Mouse (Mus musculus) gastrocnemius, postnatal 14 days (tissue): ENCODE data around the gene Lrrtm4. TPM values are rescaled to one million over a fixed set of nuclear protein-coding genes. Genes with fewer than 3 reads are reported as not detected.

Source experiments
- DNase-seq: peaks from one replicate; pipeline ENCODE4 v3.0.0; 2021; ENCODE audit warnings: mixed read lengths
- intact Hi-C: fragments of 180-260 bp; cut with DNase I; formaldehyde crosslinking; loops from one replicate; pipeline ENCODE4 v1.15.1; 2025; ENCODE audit warnings: low total_unique reads
- total RNA-seq, 2 experiments: library from RNA; stranded (reverse); gene quantifications; 2 replicates each; pipeline ENCODE4 v1.2.3; 2021

Lrrtm4 gene
- total RNA-seq, 2 experiments from 2014 or later = 0.49 TPM; not detected in 1

- no peak for DNase-seq
- intact Hi-C loops = no loop called here
Observed at GRCm38 (mm10) chr6:80286968-80287367, 268.3 kb downstream of the Lrrtm4 start.

- no peak for DNase-seq
- intact Hi-C loops = no loop called here
Observed at GRCm38 (mm10) chr6:80301871-80302270, 283.2 kb downstream of the Lrrtm4 start.

DNA sequence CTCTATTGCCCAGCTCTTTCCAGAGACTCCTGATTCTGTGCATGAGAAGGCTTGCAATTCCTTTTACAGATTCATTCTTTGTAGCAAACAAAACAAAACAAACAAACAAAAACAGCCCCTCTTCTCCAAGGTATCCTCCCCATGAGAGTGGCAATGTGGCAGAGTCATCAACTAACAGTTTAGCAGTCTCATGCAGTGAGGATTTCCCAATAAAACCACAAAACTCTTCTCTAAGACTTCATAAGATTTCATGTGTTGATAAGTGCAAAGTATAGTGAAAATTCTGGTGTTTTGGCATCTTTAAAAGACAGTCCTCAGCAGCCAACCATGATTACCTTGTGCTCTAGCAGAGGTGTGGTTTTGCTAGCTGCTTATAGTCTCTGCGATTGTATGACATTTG, 284.9 kb downstream of the Lrrtm4 start:
- intact Hi-C loops = no loop called here
- DNase-seq = no peak

DNA sequence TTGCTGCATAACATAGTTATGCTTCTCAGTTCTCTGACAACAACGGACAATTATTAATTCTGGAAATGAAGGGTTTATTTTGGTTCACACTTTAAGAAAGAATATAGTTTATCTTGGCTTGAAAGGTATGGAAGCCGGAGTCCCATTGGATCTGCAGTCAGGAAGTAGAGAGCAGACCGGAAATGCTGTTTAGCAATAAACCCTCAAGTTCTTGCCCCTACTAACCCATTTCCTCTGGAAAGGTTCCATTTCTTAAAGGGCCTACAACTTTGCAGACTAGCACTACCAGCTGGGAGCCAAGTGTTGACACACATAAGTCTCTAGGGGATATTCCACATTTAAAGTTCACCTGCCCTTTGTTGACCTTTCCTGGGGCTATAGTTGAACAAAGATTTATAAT, 309.7 kb downstream of the Lrrtm4 start:
- intact Hi-C loops = no loop called here
- DNase-seq = no peak

DNA sequence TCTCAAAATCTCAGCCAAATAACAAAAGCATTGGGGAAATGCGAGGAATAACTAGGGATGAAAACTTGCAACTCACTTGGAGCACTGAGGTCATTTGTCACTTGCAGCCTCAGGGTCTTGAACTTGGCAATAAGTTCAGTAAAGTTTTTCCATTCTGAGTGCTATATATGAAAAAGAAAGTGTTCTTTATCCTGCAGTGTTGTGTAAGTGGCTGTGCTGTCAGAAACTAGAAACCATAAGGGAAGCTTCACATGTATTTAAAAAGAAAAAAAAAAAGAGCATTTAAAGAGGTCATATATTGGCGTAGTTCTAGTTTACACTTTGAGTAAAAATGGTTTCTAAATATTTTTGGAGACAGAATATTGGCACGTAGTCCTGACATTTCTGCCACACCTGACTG, 313.1 kb downstream of the Lrrtm4 start:
- no peak for DNase-seq
- intact Hi-C loops = no loop called here

- DNase-seq = no peak
- intact Hi-C loops = no loop called here
Observed at GRCm38 (mm10) chr6:80352307-80352706, 333.6 kb downstream of the Lrrtm4 start.

DNA sequence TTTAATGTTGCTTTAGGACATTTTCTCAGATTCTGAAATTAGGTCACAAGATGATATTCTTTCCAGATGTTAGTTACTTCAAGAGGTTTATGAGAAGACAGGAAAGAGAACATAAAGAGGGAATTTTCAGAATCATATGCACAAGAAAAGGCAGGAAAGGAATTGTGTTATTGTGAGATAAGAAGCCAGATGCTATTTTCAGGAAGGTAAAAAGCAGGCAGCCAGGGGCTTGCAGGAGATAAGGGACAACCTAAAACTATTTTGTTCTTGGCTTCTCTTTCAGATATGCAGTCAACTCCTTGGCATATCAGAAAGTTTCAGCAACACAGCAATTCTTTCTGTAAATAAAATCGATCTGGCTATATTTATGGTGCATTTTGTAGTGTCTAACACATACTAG, 338.4 kb downstream of the Lrrtm4 start:
- intact Hi-C loops = no loop called here

DNA sequence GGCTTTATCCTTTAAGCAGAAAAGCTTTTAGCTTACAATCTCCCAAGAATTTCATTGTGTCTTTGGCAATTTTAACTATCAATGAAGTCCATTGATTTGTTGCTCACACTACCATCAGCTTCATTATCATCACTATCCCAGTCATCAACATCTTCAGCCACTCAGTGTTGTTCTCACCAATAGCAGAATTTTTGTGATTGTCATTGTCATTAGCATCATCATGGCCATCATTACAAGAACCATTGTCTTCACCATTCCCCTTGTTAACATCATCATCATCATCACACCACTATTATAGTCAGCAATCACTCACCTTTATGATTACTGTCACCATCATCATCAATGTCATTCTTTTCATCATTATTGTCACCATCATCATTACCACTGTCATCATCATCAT, 344.9 kb downstream of the Lrrtm4 start:
- intact Hi-C loops = no loop called here
- DNase-seq = no peak

More for the DNA sequence above, 338.4 kb downstream of the Lrrtm4 start:
- DNase-seq = no peak

DNA sequence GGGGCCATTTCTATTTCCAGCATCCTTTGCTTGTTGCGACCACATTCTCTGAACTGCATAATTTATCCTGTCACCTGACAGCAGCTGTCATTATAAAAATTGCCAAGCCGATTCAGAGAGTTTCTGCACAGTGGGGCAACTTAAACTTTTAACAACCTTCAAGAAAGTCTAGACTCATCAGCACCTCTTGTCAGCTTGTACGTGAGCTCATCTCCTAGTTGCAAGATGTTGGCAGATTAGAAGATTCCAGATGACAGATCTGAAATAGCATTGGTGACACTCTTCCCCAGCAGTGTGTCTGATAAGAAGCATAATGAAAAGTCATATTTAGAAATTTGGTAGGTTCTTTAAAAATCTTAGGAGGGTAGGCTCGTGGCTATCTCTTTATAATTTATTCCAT, 347.9 kb downstream of the Lrrtm4 start:
- intact Hi-C loops = no loop called here
- no peak for DNase-seq

DNA sequence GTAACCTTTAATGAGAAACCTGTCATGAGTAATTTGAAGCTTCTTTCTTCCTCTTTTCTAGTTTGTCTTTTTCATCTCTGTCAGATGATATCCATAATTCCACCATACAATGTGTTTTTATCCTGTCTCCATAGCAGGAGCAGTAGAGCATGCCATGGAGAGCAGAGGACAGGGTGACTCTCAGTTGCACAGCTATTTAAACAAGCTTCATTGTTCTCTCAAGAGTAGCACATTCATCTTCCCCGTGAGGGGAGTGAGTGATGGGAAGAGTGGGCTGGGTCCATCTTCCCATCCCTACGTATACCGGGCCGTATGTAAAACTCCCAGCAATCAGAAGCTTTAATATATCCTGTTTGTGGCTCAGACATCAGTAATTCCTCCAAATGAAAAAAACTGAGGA, 370.9 kb downstream of the Lrrtm4 start:
- intact Hi-C loops = no loop called here
- no peak for DNase-seq

- intact Hi-C loops = no loop called here
- no peak for DNase-seq
Observed at GRCm38 (mm10) chr6:80406757-80407156, 388.1 kb downstream of the Lrrtm4 start.

GRCm38 (mm10) chr6:80440135-80440534, 421.5 kb downstream of the Lrrtm4 start:
- DNase-seq = no peak
- intact Hi-C loops = no loop called here

DNA sequence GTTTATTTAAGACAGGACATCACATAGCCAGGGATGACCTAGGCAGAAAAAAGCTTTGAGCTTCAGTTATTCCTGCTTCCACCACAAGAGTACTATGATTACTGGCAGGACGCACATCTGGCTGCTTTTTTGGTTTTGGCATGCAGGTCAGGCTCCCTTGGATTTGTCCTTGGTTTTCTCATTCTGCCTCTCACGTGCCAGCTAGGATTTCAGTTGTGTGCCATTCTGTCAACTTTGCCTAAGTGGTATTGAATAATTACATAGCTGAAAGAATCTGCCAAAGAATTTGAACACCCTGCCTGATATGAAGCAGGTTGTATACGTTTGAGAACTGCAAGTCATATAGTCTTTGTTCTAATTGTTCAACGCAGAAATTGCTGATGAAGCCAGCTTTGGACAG, 451.9 kb downstream of the Lrrtm4 start:
- intact Hi-C loops = no loop called here
- no peak for DNase-seq

GRCm38 (mm10) chr6:80476153-80476552, 457.5 kb downstream of the Lrrtm4 start:
- intact Hi-C loops = no loop called here
- no peak for DNase-seq

GRCm38 (mm10) chr6:80545017-80545416, 526.3 kb downstream of the Lrrtm4 start:
- no peak for DNase-seq
- intact Hi-C loops = no loop called here

DNA sequence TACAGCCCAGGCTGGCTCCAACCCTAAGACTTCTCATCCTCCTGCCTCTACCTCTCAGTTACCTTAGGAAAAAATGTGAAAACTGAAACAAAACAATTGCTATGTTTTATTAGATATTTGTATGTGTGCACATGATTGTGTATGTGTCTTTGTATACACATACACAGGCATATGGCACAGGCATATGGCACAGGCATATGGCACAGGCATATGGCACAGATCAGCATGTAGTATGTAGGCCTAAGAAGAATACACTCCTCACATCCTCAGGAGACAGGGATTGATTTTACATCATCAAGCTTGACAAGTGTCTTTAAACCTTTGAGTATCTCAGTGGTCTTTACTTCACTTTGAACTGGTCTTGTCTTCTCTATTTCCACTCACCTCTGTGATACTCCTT, 531.2 kb downstream of the Lrrtm4 start:
- intact Hi-C loops = no loop called here
- no peak for DNase-seq

DNA sequence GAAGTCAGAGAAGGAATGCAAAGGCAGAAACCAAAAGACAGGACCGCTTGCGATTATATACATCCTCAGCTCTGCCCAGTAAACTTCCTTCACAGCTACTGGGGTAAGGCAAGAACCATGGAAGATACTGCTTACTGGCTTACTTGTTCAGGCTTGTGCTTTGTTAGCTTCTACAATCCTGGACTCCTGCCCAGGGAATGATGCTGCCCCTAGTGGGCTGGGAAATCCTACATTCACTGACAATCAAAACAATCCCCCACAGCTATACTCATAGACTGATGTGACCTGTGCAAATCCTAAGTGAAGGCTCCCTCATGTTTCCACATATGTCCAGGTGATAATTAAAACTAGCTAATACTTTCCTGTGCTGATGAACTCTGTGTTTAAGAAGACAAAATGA, 534.7 kb downstream of the Lrrtm4 start:
- intact Hi-C loops = no loop called here
- DNase-seq = no peak

DNA sequence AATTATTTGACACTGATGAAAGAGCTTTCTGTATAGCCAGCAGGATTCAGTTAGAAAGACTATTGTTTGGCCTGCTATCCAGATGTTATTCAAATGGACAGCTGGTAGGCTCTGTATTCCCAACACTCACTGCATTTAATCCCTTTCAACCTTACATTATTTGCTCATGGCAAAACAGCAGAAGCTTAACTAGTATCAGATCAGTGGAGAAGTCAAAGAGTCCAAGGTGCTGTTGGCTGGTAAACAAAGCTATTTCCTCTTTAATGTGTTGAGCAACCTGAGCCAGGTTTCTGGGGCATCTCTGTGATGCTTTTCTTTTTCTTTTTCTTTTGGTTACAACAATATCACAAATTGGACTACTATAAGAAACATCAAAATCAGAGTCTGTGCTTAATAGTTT, 536.3 kb downstream of the Lrrtm4 start:
- intact Hi-C loops = no loop called here
- DNase-seq = no peak

GRCm38 (mm10) chr6:80577227-80577626, 558.5 kb downstream of the Lrrtm4 start:
- intact Hi-C loops = no loop called here
- no peak for DNase-seq

DNA sequence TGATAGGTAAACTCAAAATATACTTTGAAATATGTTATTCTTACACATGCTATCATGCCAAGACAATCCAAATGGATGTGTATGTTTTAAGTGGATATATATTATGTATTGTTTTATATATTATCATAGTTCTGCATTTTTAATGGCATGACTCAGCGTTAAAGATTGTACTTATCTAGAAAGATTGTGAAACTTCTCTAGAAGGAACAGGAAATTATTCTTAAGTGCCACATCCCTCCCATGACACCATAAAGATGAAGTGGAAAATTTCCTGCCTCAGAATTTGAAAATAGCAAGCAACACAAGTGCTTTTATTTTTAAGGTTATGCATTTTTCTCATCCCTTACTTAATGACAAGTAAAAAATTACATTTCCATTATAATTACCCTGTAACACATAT, 563.5 kb downstream of the Lrrtm4 start:
- intact Hi-C loops = no loop called here
- no peak for DNase-seq

GRCm38 (mm10) chr6:80589776-80590175, 571.1 kb downstream of the Lrrtm4 start:
- DNase-seq = no peak
- intact Hi-C loops = no loop called here

GRCm38 (mm10) chr6:80619508-80619907, 600.8 kb downstream of the Lrrtm4 start:
- intact Hi-C loops = no loop called here
- no peak for DNase-seq
